Mouse (Mus musculus) layer of hippocampus, postnatal 25 days (tissue): ENCODE measurements at regions not wholly inside any gene's neighbourhood (a gene's known extent, or its start where the extent isn't known, plus 50 kb on each side); places are given as distances from the start of the nearest gene placed in this dataset.

ENCODE experiments used
- DNase-seq, 2 experiments: peaks; one replicate each; pipeline ENCODE4 v3.0.0; 2022; ENCODE audit warnings: mixed read lengths in 2 of 2, low spot score in 1 of 2; ENCODE audit errors: extremely low spot score in 1 of 2

DNA sequence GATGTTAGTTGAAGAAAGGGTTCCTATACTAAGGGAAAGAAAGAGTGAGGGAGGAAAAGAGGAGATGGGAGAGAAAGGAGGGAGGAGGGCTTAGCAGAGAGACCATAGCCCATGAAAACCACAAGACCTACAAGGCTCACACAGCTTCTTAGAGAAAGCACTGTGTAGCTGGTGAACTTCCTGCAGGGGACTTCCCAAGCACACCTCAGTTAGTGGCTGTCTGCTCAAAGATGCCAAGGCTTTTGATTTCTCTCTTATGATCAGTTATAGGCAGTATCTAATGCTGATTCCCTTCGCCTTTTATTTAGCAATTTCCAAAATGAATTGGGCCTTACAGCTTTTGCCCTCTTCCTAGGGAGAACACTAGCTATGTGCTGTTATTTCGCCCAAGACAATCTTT is 90.0 kb upstream of the Bach2 start:
- no peak for DNase-seq

DNA sequence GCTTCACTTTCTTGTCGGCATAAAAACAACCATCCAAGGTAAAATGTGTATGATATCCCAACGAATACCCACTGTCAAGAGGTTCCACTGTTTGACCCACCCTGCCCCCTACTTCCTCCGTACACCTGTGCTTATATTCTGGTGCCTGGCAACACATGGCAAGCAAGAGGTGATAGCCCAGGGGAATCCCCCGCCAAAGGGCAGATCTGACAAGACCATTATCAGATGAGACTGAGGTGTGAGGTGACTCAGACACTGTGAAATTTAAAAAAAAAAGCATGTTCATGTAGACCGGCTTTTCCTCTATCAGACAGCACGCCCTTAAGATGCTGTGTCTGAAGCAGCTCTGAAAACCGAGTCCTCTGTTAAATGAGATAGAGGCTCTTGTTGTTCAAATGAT is 89.4 kb upstream of the Bach2 start:
- no peak for DNase-seq

DNA sequence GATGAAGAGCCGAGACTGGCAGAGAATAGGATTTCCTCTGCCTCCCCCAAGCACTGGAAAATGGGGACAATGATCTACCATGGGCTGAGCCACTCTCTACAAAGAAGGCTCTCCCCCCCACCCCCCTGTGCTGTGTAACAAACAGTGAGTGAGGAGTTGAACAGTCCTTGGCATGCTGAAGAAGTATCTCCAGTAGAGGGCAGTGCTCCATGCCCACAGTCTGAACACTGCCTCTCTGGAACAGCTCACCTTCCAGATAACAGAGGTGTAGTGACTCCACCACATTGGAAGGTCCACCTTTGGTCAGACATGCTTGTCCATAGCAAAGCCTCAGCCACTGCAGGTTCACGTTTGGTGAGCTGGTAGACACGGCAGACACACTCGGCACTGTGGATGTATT is 85.2 kb upstream of the Bach2 start:
- peak in 1 of 2 experiments; percentile 10 for DNase-seq

DNA sequence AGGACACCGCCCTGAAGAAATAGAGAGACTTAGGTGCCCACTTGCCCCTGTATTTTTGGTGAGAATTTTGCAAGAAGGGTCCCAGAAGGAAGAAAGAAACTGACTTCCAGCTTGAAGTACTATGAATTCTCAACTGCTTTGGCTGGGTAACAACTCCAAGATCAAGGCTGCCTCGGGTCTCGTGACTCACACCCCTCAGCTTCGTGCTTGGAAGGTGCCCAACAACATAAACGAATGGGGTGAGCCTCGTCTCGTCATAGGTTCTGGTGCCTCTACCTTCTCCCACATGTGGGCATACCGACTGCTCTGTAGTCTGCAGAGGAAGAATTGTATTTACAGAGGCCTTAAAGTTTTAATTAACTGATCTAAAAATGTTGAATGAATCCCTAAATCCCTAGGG is 81.6 kb upstream of the Bach2 start:
- DNase-seq, result no peak

DNA sequence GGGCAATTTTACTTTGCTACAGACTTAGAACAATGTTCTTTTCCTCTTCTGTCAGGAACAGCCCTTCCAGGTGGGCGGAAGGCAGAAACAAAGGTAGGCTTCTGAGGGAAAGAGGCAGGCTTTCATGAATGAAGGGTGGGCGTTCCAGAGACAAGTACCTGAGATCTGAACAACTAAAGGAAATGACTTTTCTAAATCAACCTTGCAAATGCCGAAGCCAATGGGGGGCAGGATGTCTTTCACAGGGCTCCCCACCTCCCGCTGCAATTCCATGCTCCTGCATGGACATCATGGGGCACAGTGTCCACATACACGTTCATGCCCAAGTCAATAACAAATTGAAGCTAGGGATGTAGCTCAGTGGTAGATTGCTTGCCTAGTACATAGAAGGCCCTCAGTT is 80.2 kb upstream of the Bach2 start:
- no peak for DNase-seq

DNA sequence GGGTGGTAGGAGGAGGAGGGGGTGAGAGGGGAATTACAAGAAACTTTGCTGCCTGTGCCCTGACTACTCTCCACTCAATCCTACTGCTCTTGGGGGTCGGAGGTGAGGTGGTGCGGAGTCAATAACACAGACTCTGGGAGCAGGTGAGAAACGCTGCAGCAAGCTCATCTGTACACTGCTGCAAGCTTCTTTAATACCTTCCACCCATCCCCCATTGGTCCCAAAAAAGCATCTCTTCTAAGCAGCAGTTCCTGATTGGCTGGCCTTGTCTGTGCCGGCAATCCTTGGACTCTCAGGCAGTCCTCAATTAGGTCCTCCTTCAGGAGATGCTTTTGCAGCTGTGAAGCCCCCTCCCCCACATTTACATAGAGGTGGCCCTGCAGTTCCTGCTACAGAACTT is 79.7 kb upstream of the Bach2 start:
- DNase-seq, result no peak

DNA sequence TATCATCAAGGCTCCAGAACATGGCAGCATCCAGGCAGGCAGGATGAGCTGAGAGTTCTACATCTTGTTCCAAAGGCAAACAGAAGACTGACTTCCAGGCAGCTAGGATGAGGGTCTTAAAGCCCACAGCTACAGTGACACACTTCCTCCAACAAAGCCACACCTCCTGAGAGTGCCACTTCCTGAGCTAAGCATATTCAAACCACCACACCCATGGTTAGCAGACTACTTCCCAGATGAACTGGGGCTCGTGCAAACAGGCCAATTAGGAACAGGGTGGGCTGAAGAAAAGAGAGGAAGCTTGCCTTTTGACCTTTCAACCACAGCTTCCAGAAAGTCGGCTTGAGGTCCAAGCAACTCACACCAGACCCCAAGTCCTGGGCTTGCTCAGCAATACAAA is 77.8 kb upstream of the Bach2 start:
- DNase-seq, result no peak

DNA sequence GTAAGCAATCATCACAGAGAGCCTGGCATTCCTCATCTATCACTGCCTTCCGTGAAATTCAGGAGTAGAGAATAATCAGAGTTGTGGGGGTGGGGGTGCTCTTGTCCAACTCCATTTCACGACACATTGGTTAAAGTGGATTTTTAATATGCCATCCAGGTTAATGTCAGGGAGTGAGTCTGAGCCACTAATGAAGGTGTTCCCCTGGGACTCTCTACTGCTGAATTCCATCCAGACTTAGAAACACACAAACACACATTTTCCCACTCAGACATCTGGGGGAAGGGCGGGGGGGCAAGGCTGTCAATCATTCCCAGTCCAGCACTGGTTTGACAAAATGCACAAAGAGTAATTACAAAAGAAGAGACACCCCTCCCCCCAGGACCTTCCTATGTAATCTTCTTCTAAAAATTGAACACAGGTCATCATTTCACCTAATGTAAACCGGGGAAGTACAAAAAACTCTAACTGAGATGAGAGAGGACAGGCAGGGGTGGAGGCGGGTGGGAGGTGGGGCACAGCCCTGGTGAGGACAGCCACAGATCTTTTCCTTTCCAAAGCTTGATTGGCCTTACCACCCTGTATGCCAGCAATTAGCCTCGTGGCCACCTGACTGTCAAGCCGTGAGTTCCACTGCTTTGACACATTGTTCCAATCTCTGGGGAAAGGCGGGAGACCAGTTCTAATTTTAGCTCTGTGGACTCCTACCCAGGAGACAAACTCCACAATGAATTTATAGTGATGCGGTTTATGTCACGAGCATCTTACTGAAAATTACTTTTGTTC is 76.5 kb upstream of the Bach2 start:
- no peak for DNase-seq

DNA sequence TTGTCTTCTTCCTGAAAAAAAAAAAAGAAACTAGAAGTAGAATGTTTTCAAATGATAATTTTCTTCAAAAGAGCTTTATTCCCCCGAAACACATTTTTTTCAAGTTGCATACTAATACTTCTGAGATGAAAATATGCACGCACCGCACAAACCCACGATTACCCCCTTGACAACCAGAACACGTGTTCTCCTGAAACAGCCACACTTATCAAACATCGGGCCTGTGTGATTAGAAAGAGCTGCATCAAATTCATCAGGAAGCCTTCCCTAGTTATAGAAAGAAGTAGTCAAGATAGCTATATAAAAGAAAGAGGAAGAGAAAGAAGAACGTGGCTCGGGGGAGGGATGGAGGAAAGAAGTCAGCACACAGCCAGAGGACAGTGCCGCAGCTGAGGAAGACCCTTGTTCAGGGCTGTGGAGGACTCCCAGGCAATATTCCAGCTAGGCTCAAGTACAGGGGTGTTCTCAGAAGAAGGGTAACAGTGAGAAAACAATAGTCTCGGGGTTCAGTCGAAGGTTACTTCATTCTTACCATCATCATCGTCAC is 75.8 kb upstream of the Bach2 start:
- DNase-seq, result no peak

DNA sequence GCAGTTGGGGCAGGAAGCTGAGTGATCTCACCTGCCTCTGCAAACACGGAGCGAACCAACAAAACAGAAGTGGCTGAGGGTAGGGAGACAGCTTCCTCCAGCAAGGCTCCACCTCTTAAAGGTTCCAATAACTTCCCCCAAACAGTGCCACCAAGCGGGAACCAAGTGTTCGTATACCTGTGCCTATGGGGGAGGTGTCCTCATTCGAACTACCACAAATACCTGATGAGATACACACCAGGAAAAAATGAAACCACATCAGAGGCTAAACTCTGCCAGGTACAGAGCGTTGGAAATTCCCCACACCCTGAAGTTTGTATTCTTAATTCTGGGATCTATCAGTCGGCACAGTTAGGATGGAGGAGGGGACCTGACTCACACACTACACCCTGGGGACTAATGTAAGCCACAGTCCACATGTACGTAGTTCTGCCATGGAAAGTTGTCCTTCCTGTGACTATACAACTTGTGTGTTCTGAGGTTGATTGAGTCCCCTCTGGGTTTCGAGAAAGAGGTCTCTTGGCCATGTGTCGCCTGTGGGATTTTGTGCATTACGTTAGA is 74.4 kb upstream of the Bach2 start:
- no peak for DNase-seq

DNA sequence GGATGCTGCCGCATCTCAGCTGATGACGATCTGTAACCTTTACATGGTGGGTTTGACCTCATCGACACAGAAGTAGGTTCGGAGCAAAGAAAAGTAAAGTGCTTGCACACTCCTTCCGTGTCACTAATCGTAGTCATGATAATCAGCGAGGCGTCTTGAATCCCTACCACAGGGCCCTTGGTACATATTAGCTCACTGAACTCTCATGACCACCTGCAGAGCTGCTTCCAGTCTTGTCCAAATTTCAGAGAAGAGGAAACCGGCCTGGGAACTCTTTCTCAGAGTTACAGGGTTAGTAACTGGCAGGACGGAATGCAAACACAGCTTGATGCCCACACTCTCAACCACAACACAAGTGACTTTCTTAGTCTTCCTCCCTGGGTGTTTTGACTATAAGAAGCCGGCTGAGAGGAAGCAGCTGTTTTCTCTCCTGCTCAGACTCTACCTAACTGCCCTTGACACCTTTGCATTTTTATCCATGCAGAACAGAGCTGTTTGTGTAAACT is 73.8 kb upstream of the Bach2 start:
- no peak for DNase-seq

DNA sequence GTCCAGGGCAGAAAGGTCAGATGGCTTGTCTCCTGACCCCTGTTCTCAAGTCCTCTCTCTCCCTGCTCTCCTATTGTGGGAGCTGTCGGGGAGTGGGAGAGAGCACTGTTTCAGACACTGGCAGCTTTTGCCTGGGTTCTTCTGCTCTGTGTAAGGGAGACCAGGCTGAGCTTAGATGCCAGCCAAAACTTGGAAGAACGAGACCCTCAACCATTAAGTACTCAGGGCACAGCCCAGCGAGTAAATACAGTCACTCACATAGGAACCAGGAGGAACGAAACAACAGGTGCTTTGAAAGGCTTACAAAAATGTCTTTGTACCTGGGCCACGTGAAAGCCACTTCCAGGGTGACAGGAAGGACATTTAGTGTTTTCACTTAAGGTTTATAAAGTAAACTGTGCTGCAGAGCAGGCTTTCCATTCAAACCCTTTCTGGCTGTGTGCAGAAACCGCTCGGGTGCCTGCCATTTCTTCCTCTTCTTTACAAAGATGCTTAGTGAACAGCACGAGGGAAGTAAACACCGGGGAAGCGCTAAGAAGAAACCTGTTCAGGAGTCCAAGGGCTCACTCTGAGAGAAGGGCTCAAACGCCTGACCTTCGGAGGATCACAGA is 72.6 kb upstream of the Bach2 start:
- no peak for DNase-seq

DNA sequence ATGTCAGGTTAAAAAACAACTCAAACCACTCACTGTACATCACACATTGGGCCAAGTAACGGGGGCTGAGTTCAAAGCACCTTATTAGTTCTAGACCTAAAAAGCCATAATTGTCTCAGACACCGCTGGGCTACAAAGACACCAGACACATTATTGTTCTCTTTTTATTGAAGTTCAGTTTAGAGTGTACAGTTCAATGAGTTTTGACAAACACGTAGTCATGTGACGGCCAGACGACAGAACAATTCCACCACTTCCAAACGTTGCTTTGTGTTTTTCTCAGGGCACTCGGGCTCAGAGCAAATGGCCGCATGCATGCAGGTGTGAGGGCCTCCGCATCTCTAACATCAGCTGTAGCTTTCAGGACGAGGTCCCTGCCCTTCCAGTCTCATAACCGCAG is 71.5 kb upstream of the Bach2 start:
- no peak for DNase-seq

DNA sequence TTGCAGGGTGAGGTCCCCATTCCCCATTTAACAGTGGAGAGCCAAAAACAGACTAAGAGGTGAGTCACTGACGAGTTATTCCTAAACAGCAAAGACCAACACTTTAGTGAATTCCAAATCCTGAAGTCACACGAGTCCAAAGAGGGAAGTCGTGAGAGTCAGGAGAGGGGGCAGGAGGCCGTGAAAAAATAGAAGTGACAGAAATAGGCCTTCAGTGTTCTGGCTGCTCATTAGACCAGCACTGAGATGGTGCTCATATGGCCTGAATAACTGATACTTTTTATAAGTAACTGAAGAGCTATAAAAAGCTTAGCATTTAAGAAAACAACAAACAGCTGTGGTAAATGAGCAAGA is 68.5 kb upstream of the Bach2 start:
- DNase-seq, result no peak

DNA sequence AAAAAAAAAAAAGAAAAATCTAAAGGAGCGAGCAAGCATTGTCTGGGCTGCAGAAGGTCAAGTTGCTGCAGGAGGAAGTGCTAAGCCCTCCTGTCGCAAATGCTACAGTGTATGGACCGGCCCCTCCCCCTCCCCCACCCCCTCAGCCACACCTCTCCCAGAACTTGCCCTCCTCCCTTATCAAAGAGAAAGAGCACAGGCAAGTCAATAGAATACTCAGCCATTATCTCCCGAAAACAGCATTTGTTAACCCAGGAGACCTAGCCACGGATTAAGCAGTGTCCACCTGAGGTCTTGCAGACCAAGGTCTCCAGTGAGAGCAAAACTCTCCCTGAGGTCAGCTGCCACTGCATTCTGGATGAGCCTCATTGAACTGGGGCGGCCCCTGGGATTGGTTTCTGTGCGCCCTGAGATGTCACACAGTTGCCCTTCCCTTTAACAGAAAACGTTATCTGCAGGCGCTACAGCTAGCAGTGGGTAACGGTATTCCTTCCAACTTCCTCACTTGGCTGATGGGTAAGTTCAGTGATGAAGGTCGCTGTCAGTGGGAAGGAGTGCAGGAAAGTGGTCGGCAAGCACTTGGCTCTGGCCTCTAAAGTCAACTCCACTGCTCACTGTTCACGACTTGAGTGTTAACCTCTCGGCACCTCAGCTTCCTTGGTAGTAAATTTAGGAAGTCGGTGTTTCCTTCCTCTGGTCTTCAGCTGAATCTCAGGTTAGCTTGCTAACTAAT is 68.0 kb upstream of the Bach2 start:
- no peak for DNase-seq

DNA sequence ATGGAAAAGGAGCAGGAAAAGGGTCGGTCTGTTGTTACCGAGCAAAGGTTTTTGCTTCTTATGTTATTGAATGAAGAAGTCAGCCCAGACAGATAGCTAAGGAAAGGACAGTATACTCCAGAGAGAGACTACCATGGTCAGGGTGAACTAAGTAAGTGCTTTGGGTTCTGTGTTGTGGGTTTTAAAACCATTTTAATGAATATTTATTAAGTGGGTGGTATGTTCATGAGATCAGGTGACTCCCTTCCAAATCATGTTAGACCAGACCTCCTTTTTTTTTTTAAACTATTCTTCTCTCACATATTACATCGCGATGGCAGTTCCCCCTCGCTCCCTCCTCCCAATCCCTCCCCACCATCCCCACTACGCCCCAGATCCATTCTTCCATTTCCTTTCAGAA is 67.3 kb upstream of the Bach2 start:
- DNase-seq, result no peak

DNA sequence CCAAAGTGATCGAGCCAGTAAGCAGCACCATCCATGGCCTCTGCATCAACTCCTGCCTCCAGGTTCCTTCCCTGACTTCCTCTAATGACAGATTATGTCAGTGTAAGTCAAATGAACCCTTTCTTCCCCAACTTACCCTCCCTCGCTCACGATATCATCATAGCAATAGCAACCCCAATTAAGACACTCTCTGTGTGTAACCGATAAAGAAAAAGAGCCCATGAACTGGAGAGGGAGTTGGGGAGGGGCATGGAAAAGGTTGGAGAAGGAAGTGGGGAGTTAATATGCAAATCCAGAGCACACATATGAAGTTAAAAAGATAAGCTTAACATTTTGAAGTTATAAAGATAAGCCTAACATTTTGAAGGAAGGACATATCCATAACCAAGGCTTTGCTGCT is 65.6 kb upstream of the Bach2 start:
- no peak for DNase-seq

DNA sequence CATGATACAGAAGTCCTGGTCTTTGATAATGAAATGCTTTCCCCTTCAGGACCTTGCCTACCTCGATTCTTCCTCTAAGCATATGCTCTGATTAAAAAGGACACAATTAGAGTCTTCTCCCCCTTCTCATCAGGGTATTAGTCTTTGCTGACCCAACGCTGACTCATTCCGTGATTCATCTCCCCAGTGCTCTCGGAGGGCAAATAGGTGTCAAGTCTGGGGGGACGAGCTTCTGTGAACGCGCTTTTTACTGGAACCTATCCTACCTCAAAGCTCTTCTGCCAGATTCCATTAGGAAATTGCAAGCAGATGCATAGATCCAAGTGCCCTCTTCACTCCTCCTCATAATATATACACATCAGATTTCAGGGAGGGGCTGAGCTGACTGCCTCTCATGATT is 63.8 kb upstream of the Bach2 start:
- no peak for DNase-seq

DNA sequence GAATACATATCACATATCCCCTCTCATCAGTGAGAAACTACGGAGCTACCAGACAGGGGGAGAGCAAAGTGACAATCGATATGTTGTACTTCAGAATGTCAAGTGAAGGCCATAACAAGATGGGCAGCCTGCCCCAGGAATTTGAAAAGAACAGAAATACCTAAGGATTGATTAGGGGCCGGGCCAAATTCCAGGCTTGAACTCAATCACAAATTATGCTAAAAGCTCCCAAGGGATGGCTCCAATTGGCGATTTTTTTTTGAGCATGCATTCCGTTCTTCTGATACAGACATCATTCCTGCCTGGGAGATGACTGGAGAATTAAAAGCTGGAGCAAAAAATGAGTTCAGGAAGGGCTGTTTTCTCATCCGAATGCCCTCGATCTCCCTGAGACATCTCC is 63.4 kb upstream of the Bach2 start:
- DNase-seq, result no peak

DNA sequence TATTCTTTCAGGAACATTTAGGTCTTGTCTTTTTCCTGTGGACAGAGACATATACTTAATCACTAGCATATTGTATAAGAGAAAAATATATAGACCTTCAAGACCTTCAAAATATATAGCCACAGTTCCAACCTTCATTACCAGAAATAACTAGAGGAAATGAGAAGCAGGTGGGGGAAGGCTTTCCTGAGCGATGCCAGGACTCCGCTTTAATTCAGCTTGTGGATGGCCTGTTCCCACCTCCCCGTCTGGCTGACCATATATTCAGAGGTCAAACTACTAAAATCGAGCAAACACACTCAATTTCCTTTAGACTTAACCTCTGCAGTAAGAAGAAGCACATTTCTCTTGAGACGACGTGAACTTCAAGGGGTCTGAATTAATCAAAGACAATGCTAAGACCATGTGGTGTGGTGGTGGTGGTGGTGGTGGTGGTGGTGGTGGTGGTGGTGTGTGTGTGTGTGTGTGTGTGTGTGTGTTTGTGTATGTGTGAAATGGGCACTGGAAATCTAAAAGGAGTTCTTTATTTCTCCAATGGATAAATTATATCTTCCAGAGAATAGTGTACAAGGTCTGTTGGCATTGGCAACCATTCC is 62.7 kb upstream of the Bach2 start:
- no peak for DNase-seq
